Mouse (Mus musculus) midbrain, embryonic 15.5 days (tissue): ENCODE results near the gene Pnp. TPM values are rescaled to one million over a fixed set of nuclear protein-coding genes. Genes with fewer than 3 reads are reported as not detected.
"Not testable (repeated sequence)": the region's sequence is repeated elsewhere in the genome, so short reads cannot be mapped to it uniquely, and the experiment has no call there.

ENCODE experiments used
- ATAC-seq: fragments of 200-750 bp; cut with Nextera tagmentation; replicated peaks from 2 replicates; pipeline ENCODE4 v1.8.0; 2017; ENCODE audit warnings: moderate TSS enrichment
- H3K27ac ChIP-seq: fragments of 300-500 bp; sonication (generic); 2 replicates; pipeline ENCODE4 v1.5.1; 2015; ENCODE audit warnings: mild to moderate bottlenecking, inconsistent platforms
- H3K27me3 ChIP-seq: fragments of 300-500 bp; sonication (generic); replicated peaks from 2 replicates; pipeline ENCODE4 v1.6.1; 2015; ENCODE audit warnings: inconsistent platforms
- H3K36me3 ChIP-seq: fragments of 300-500 bp; sonication (generic); replicated peaks from 2 replicates; pipeline ENCODE4 v1.6.1; 2015; ENCODE audit warnings: inconsistent platforms
- H3K4me1 ChIP-seq: fragments of 300-500 bp; sonication (generic); 2 replicates; pipeline ENCODE4 v1.6.1; 2015; ENCODE audit warnings: inconsistent platforms
- H3K4me2 ChIP-seq: fragments of 300-500 bp; sonication (generic); 2 replicates; pipeline ENCODE4 v1.6.1; 2015; ENCODE audit warnings: inconsistent platforms, mild to moderate bottlenecking, moderate library complexity
- H3K4me3 ChIP-seq: fragments of 300-500 bp; sonication (generic); 2 replicates; pipeline ENCODE4 v1.5.1; 2015; ENCODE audit warnings: mild to moderate bottlenecking, inconsistent platforms
- H3K9ac ChIP-seq: fragments of 300-500 bp; sonication (generic); 2 replicates; pipeline ENCODE4 v1.6.1; 2015; ENCODE audit warnings: mild to moderate bottlenecking, inconsistent platforms
- H3K9me3 ChIP-seq: fragments of 300-500 bp; sonication (generic); 2 replicates; pipeline ENCODE4 v1.6.1; 2016; ENCODE audit warnings: inconsistent platforms
- WGBS: fragments of 180-500 bp; shearing (Covaris S2); methylation state at CpG from one replicate; pipeline ENCODE4 v1.1.7; 2015; ENCODE audit warnings: mixed read lengths; 5-methylcytosine and 5-hydroxymethylcytosine counted together
- polyA plus RNA-seq: library from polyadenylated mRNA; unstranded; fragments of >200 nt; fragmentation: Nextera tagmentation; extraction: Ambion mirVana; gene quantifications from 2 replicates; pipeline ENCODE4 v1.2.1, GENCODE M21; 2015

Gene Pnp
- 20.3 and 21.3 TPM in 2 replicates for polyA plus RNA-seq

GRCm38 (mm10) chr14:50930754-50931492, at the start of gene Pnp, which contains the start of gene Pip4p1:
Gene Pnp (plus strand): TSS chr14:50931082.
Gene Pip4p1 (minus strand): TSS chr14:50930856.
- ATAC-seq: peak; percentile 100
- WGBS: under 1% methylated on average over 66 of the region's 68 CpGs
- H3K4me2 ChIP-seq: peak within 1 kb of the TSS; percentile 78
- peak within 1 kb of the TSS; percentile 93 for H3K9ac ChIP-seq
- H3K27ac ChIP-seq: peak within 1 kb of the TSS; percentile 84
- peaks cover 19% of the 10 kb centered on the region for H3K36me3 ChIP-seq
- H3K4me1 ChIP-seq: peaks cover 37% of the 10 kb centered on the region
- H3K4me3 ChIP-seq: peak within 1 kb of the TSS; percentile 88
- no peaks in the 10 kb centered on the region for H3K9me3 ChIP-seq
- no peaks in the 10 kb centered on the region for H3K27me3 ChIP-seq

- Histone ChIP-seq H3K4me1 (peaks cover 9% of the 10 kb centered on the region), H3K4me2 (no peak overlapping the region), H3K9ac (no peak overlapping the region), H3K9me3 (no peaks in the 10 kb centered on the region), H3K4me3 (no peak overlapping the region), H3K27me3 (0 out of 2 replicates have a peak, but pooled peaks cover 2% of the 10 kb centered on the region), H3K27ac (no peak overlapping the region), H3K36me3 (no peaks in the 10 kb centered on the region)
- no peak for ATAC-seq
- 92% methylated on average over 8 of the region's 8 CpGs for WGBS
Observed at GRCm38 (mm10) chr14:50891621-50892020, 39.3 kb upstream of the Pnp start.

GRCm38 (mm10) chr14:50892091-50892490, 38.8 kb upstream of the Pnp start:
- Histone ChIP-seq H3K4me3 (no peak overlapping the region), H3K27ac (no peak overlapping the region), H3K9me3 (no peaks in the 10 kb centered on the region), H3K4me1 (peaks cover 12% of the 10 kb centered on the region), H3K27me3 (0 out of 2 replicates have a peak, but pooled peaks cover 2% of the 10 kb centered on the region), H3K4me2 (no peak overlapping the region), H3K9ac (no peak overlapping the region), H3K36me3 (no peaks in the 10 kb centered on the region)
- WGBS: 87% methylated on average over 7 of the region's 7 CpGs
- ATAC-seq: no peak

- Histone ChIP-seq H3K9me3 (no peaks in the 10 kb centered on the region), H3K27ac (no peak overlapping the region), H3K4me2 (no peak overlapping the region), H3K4me1 (peaks cover 16% of the 10 kb centered on the region), H3K9ac (no peak overlapping the region), H3K27me3 (0 out of 2 replicates have a peak, but pooled peaks cover 2% of the 10 kb centered on the region), H3K36me3 (no peaks in the 10 kb centered on the region), H3K4me3 (no peak overlapping the region)
- ATAC-seq: no peak
- WGBS: 85% methylated on average over 22 of the region's 22 CpGs
Observed at GRCm38 (mm10) chr14:50892541-50893459, 38.1 kb upstream of the Pnp start.

DNA sequence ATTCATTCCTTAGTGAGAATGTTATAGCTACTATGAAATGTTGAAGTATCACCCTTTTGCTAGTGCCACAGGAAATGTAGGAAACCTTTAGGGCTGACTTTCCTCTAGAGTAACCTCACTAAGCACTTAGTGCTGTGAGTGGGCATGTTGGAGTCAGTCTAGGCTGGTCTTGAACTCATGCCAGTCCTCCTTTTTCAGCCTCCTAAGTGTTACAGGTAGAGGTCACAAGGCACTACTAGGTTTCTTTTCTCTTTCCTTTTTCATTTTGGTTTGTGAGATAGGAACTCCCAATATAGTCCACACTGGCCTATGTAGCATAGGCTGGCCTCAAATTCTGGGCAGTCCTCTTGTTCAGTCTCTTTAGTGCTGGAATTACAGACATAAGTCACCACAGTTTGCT, 35.5 kb upstream of the Pnp start:
- Histone ChIP-seq H3K36me3 (no peaks in the 10 kb centered on the region), H3K4me2 (no peak overlapping the region), H3K9me3 (no peaks in the 10 kb centered on the region), H3K9ac (no peak overlapping the region), H3K27ac (no peak overlapping the region), H3K4me1 (peaks cover 16% of the 10 kb centered on the region), H3K27me3 (0 out of 2 replicates have a peak, but pooled peaks cover 2% of the 10 kb centered on the region), H3K4me3 (no peak overlapping the region)
- ATAC-seq: no peak

GRCm38 (mm10) chr14:50895985-50896746, 34.7 kb upstream of the Pnp start:
- peak overlapping the region; percentile 58 for H3K4me3 ChIP-seq
- H3K27ac ChIP-seq: peak overlapping the region; percentile 32; the same call in 1 of the 2 replicates
- no peaks in the 10 kb centered on the region for H3K9me3 ChIP-seq
- peaks cover 16% of the 10 kb centered on the region for H3K4me1 ChIP-seq
- peak; percentile 64 for ATAC-seq
- H3K27me3 ChIP-seq: 0 out of 2 replicates have a peak, but pooled peaks cover 2% of the 10 kb centered on the region
- peak overlapping the region; percentile 92 for H3K4me2 ChIP-seq
- peak overlapping the region; percentile 69 for H3K9ac ChIP-seq
- no peaks in the 10 kb centered on the region for H3K36me3 ChIP-seq
- 16% methylated on average over 19 of the region's 19 CpGs for WGBS

DNA sequence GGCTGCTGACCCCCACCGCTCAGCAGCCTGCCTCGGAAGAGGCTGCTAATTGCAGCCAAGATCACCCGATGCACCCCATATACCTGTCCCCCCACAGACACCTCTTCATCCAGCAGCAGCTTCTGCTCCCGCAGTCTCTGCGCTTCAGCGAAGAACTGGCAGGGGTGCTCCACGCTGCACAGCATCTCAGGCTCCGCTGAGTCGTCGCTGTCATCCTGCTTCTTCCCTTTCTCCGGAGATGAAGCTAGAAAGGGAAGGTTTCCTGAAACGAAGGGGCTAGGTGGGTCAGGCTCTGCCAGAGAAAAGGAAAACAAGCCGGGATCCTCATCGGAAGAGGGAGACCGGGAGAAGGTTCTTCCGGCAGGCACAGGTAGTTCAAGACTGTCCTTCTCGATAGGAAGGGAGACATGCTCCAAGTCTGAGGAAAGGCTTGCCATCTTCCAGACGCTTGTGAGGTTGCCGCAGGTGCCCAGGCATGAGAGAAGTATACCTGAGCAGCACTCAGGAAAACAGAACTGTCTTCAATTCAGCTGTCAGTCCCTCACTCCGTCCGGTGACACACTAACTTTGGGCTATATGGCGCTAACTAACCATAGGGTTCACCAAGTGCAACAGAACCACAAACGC, 34.0 kb upstream of the Pnp start:
- Histone ChIP-seq H3K4me3 (peak overlapping the region; percentile 58), H3K27ac (peak overlapping the region; percentile 32), H3K27me3 (0 out of 2 replicates have a peak, but pooled peaks cover 2% of the 10 kb centered on the region), H3K36me3 (no peaks in the 10 kb centered on the region), H3K4me2 (peak overlapping the region; percentile 92), H3K4me1 (peaks cover 16% of the 10 kb centered on the region), H3K9me3 (no peaks in the 10 kb centered on the region), H3K9ac (peak overlapping the region; percentile 69)
- peak; percentile 85 for ATAC-seq
- WGBS: 15% methylated on average over 23 of the region's 23 CpGs

DNA sequence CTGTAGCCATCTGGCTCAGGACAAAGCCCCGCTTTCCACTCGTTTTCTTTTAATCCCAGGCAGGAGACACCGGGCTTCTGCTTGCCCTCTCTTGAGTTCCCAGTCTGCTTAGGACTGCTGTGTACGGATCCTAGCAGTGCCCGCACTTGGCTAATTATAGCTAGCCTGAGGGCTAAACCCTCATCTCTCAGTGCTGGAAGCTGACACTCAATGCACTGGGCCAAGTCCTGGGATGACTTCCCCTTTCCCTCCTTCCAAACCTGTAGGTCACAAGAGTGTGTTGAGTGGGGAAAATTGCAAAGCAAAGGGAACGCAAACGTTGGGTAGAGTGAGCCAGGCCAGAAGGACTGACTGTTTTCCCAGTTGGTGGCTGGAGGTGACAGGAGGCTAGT, 33.5 kb upstream of the Pnp start, which contains the start of gene Klhl33:
Gene Klhl33 (minus strand): TSS at position 134 of the 392 bp plus-strand sequence.
- Histone ChIP-seq H3K4me3 (peak within 1 kb of the TSS; percentile 58), H3K4me1 (peaks cover 16% of the 10 kb centered on the region), H3K27me3 (0 out of 2 replicates have a peak, but pooled peaks cover 2% of the 10 kb centered on the region), H3K27ac (peak within 1 kb of the TSS; percentile 32), H3K9me3 (no peaks in the 10 kb centered on the region), H3K4me2 (peak within 1 kb of the TSS; percentile 92), H3K36me3 (no peaks in the 10 kb centered on the region), H3K9ac (peak within 1 kb of the TSS; percentile 69)
- peak; percentile 19; the same call in 1 of the 2 replicates for ATAC-seq
- 41% methylated on average over 7 of the region's 7 CpGs for WGBS

GRCm38 (mm10) chr14:50897992-50898391, 32.9 kb upstream of the Pnp start:
- not testable (repeated sequence) for H3K36me3 ChIP-seq, H3K9me3 ChIP-seq, H3K27me3 ChIP-seq, H3K4me3 ChIP-seq, H3K27ac ChIP-seq, H3K4me2 ChIP-seq, H3K9ac ChIP-seq, ATAC-seq
- 92% methylated on average over 2 of the region's 2 CpGs for WGBS
- H3K4me1 ChIP-seq: peaks cover 16% of the 10 kb centered on the region

DNA sequence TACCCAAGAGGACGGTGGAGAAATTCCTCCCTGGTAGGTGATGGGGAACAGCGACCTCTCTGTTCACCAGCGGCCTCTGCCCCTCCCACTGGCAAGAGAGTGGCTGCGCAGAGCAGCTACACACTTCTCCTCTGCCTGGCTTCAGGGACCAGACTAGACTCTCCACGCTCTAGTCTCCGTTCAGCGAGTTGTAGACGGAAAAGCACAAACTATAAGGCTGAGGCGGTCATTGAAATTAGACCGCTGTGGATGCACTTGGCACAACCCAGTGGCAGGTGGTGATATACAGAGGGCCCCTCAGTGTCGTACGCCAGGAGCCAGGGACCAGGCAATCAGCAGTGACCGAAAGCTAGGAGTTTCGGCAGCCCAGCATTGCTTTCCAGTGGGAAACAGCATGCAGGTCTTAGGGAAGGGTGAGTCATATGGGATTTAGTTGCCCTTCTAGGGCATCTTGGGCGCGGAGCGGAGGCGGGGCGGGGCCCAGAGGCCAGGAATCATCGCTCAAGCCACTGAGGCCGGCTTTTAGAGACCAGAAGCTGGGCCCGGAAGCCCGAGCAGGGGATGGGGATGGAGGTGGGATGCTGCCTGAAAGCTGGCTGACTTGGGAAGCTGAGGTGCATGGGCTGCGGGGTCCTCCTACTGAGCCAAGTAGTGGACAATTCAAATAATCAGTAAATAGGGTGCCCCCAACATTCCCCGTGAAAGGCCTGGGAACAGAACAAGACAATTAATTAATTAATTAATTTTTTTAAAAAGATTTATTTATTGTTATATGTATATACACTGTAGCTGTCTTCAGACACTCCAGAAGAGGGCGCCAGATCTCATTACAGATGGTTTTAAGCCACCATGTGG, 26.7 kb upstream of the Pnp start:
- WGBS: 3% methylated on average over 26 of the region's 26 CpGs
- no peaks in the 10 kb centered on the region for H3K9me3 ChIP-seq
- peak overlapping the region; percentile 48 for H3K9ac ChIP-seq
- no peaks in the 10 kb centered on the region for H3K27me3 ChIP-seq
- peak overlapping the region; percentile 58 for H3K27ac ChIP-seq
- H3K4me1 ChIP-seq: peaks cover 9% of the 10 kb centered on the region
- peak; percentile 92 for ATAC-seq
- H3K36me3 ChIP-seq: no peaks in the 10 kb centered on the region
- H3K4me2 ChIP-seq: peak overlapping the region; percentile 68
- peak overlapping the region; percentile 44 for H3K4me3 ChIP-seq

- Histone ChIP-seq H3K27me3 (no peaks in the 10 kb centered on the region), H3K9me3 (no peaks in the 10 kb centered on the region), H3K4me2 (no peak overlapping the region), H3K4me3 (no peak overlapping the region), H3K36me3 (no peaks in the 10 kb centered on the region), H3K4me1 (peaks cover 9% of the 10 kb centered on the region), H3K27ac (no peak overlapping the region), H3K9ac (no peak overlapping the region)
- WGBS: 82% methylated on average over 4 of the region's 4 CpGs
- no peak for ATAC-seq
Observed at GRCm38 (mm10) chr14:50904828-50905129, 26.1 kb upstream of the Pnp start.
